Mouse (Mus musculus) stomach, embryonic 14.5 days (tissue): Measurements from ENCODE around the gene Kif19a. TPM values are rescaled to one million over a fixed set of nuclear protein-coding genes. Genes with fewer than 3 reads are reported as not detected.

ENCODE experiments used
- ATAC-seq: fragments of 200-750 bp; cut with Nextera tagmentation; 2 replicates; pipeline ENCODE4 v1.8.0; 2017; ENCODE audit warnings: low read depth, moderate TSS enrichment; ENCODE audit not compliant: insufficient number of reproducible peaks, insufficient read depth, low FRiP score
- H3K27ac ChIP-seq: fragments of 300-500 bp; sonication (generic); 2 replicates; pipeline ENCODE4 v1.5.1; 2014; ENCODE audit warnings: mild to moderate bottlenecking, low read length, moderate library complexity, mixed read lengths
- H3K27me3 ChIP-seq: fragments of 300-500 bp; sonication (generic); 2 replicates; pipeline ENCODE4 v1.6.1; 2014; ENCODE audit warnings: low read length, control low read depth, mixed read lengths; ENCODE audit not compliant: control insufficient read depth, insufficient read depth
- H3K36me3 ChIP-seq: fragments of 300-500 bp; sonication (generic); 2 replicates; pipeline ENCODE4 v1.6.1; 2014; ENCODE audit warnings: mild to moderate bottlenecking, control low read depth, low read length, moderate library complexity, mixed read lengths; ENCODE audit not compliant: control insufficient read depth, insufficient read depth
- H3K4me1 ChIP-seq: fragments of 300-500 bp; sonication (generic); 2 replicates; pipeline ENCODE4 v1.6.1; 2014; ENCODE audit warnings: low read length, control low read depth, mixed read lengths; ENCODE audit not compliant: control insufficient read depth, insufficient read depth
- H3K4me2 ChIP-seq: fragments of 300-500 bp; sonication (generic); replicated peaks from 2 replicates; pipeline ENCODE4 v1.6.1; 2014; ENCODE audit warnings: low read depth, low read length, control low read depth
- H3K4me3 ChIP-seq: fragments of 300-500 bp; sonication (generic); 2 replicates; pipeline ENCODE4 v1.5.1; 2014; ENCODE audit warnings: low read depth, low read length, control low read depth
- H3K9ac ChIP-seq: fragments of 300-500 bp; sonication (generic); replicated peaks from 2 replicates; pipeline ENCODE4 v1.6.1; 2014; ENCODE audit warnings: low read depth, mild to moderate bottlenecking, control low read depth, low read length, moderate library complexity, mixed read lengths
- H3K9me3 ChIP-seq: fragments of 300-500 bp; sonication (generic); 2 replicates; pipeline ENCODE4 v1.6.1; 2016; ENCODE audit warnings: low read depth, low read length, control low read depth; ENCODE audit not compliant: control insufficient read depth
- WGBS: fragments of 180-500 bp; shearing (Covaris S2); extraction: QIAGEN DNeasy Blood & Tissue Kit; methylation state at CpG from one replicate; pipeline ENCODE4 v1.1.7; 2014; 5-methylcytosine and 5-hydroxymethylcytosine counted together
- polyA plus RNA-seq: library from polyadenylated mRNA; unstranded; fragments of >200 nt; fragmentation: Nextera tagmentation; extraction: Ambion mirVana; gene quantifications from 2 replicates; pipeline ENCODE4 v1.2.1, GENCODE M21; 2014

The Kif19a gene
- polyA plus RNA-seq, 1 experiment from 2014 or later, result 0.51 TPM

DNA sequence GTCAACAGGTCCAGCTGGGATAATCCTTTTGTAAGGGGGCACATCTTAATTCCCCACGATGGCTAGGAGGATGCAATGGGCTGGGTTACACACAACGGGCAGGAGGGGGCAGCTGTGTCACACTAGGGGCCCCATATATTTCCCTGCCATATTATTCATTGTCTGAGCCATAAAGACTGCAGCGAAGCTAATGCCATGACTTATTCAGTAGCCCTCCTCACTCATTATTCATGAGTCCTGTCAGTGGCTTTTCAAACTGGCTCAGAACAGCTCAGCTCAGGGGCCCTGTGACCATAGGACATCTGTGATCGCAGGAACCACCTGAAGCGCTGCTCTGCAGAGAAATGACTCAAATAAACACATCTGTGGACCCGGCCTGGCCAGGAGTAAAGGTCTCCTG, 23.7 kb upstream of the Kif19a start:
- no peak overlapping the region for H3K27ac ChIP-seq
- no peaks in the 10 kb centered on the region for H3K9me3 ChIP-seq
- no peaks in the 10 kb centered on the region for H3K27me3 ChIP-seq
- 39% methylated on average over 6 of the region's 6 CpGs for whole genome bisulfite sequencing
- no peak overlapping the region for H3K4me2 ChIP-seq
- no peak overlapping the region for H3K4me3 ChIP-seq
- no peak overlapping the region for H3K9ac ChIP-seq
- ATAC-seq, result no peak
- no peaks in the 10 kb centered on the region for H3K36me3 ChIP-seq
- 0 out of 2 replicates have a peak, but pooled peaks cover 6% of the 10 kb centered on the region for H3K4me1 ChIP-seq

DNA sequence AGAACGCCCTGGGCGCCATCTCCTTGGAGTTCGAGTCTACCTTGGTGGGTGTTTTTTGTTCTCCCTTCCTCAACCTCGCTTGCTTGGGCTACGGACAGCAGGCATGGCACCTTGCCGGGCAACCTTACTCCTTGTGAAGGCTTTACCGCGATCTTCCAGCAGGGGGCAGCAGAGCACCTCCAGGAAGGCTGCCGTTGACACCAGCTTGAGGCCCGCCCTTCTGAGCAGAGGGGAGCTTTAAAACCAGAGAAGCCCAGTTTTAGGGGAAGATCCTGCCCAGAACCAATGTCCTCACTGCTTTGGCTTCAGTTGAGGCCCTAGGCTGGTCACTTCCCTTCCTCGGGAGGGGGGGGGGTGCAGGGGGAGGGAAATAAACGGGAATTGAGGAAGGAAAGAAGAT, 20.1 kb upstream of the Kif19a start:
- WGBS, result 1% methylated on average over 12 of the region's 12 CpGs
- Histone ChIP-seq H3K4me3 (no peak overlapping the region), H3K9ac (no peak overlapping the region), H3K27me3 (no peaks in the 10 kb centered on the region), H3K36me3 (no peaks in the 10 kb centered on the region), H3K27ac (no peak overlapping the region), H3K4me2 (no peak overlapping the region; the same call in 1 of the 2 replicates), H3K9me3 (no peaks in the 10 kb centered on the region), H3K4me1 (0 out of 2 replicates have a peak, but pooled peaks cover 9% of the 10 kb centered on the region)
- ATAC-seq, result 0 out of 2 replicates have a peak, but pooled peaks have one; percentile 5

DNA sequence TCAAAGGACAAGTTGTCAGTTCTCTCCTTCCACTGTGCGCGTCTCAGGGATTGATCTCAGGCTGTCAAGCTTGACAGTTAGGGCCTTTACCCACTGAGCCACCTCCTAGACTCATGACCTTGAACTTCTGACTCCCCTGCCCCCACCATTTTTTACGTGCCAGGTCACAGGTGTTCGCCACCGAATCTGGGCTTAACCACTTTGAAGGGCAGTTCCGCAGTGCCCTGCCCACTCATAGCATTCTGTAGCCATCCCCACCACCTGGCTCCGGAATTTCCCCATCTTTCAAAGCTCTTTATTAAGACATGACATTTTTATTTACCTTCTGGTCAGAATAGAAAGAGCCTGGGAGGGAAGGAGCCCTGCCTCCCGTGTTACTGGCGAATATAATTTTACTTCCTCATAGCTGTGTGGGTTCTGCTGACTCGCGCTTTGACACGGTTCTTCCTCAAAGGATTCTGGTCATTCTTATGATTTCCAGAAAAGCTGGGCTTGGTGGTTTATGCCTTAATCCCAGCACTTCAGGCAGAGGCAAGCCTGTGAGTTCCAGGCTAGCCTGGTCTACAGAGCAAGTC, 17.5 kb upstream of the Kif19a start:
- H3K9ac ChIP-seq, result no peak overlapping the region
- no peak overlapping the region for H3K4me3 ChIP-seq
- no peak overlapping the region for H3K27ac ChIP-seq
- H3K9me3 ChIP-seq, result no peaks in the 10 kb centered on the region
- no peak for ATAC-seq
- 0 out of 2 replicates have a peak, but pooled peaks cover 9% of the 10 kb centered on the region for H3K4me1 ChIP-seq
- no peaks in the 10 kb centered on the region for H3K27me3 ChIP-seq
- no peaks in the 10 kb centered on the region for H3K36me3 ChIP-seq
- no peak overlapping the region for H3K4me2 ChIP-seq
- 51% methylated on average over 12 of the region's 12 CpGs for WGBS

DNA sequence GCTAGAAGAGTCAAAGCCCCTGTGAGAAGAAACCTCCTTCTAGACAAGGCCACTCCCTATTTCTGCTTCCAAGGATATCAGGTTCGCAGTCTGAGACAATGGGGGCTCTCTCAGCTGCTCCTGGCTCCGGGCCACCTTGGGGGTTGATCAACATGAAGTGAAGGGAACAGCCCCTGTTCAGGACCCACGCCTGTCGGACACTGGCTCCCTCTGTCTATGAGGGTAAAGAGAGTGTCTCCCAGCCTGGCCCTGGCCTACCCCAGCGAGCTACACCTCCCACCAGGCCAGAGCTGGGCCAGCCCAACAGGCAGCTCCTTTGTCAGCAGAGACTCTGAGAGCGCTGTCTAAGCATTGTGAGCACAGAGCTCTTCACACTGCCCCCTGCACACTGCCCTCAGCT, 4.7 kb downstream of the Kif19a start:
- H3K4me1 ChIP-seq, result peaks cover 6% of the 10 kb centered on the region; the same call in 1 of the 2 replicates
- H3K4me2 ChIP-seq, result no peak overlapping the region
- WGBS, result 48% methylated on average over 6 of the region's 6 CpGs
- peak; percentile 40; the same call in 1 of the 2 replicates for ATAC-seq
- no peak overlapping the region for H3K9ac ChIP-seq
- no peaks in the 10 kb centered on the region for H3K36me3 ChIP-seq
- H3K9me3 ChIP-seq, result no peaks in the 10 kb centered on the region
- no peak overlapping the region for H3K4me3 ChIP-seq
- no peak overlapping the region for H3K27ac ChIP-seq
- no peaks in the 10 kb centered on the region for H3K27me3 ChIP-seq

DNA sequence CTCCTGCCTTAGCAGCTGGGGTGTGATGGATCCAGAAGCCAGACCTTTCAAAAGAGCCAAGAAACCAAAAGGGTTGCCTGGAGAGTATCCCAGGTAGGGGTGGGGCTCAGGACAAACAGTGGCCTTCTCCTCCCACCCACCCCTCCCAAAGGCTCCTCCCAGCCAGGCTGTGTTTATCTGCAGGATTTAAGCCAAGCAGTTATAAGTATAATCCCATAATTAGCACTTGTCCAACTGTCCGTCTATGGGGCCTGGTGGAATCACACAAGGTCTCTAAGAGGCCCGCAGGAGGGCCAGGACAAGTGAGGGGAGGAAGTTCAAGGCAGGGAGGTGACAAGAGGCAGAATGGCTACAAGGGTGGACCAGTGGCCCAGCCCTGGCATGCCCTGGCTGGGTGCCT, 6.7 kb downstream of the Kif19a start:
- no peak overlapping the region for H3K4me3 ChIP-seq
- no peak for ATAC-seq

DNA sequence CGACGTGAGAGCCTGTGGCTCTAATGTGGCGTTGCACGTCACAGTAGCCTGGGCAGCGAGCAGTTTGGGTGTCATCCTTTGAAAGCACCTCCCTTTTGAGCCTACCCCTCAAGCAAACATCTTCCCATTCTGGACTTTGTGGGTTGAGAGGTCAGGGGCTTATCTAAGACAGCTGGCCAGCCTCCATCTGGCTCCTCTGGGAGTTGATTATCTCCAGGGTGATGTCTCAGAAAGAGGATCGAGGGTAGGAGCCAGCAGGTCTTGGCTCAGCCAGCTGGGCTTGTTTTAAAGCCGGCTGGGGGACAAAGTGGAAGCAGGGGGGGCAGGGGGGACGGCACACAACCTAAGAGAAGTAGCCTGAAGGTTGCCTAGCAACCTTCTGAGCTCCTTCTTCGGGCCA, 14.9 kb downstream of the Kif19a start:
- Histone ChIP-seq H3K4me2 (no peak overlapping the region), H3K9me3 (no peaks in the 10 kb centered on the region), H3K36me3 (no peaks in the 10 kb centered on the region), H3K4me3 (no peak overlapping the region), H3K4me1 (0 out of 2 replicates have a peak, but pooled peaks cover 4% of the 10 kb centered on the region), H3K9ac (no peak overlapping the region), H3K27me3 (no peaks in the 10 kb centered on the region), H3K27ac (no peak overlapping the region)
- 37% methylated on average over 9 of the region's 9 CpGs for whole genome bisulfite sequencing
- no peak for ATAC-seq

More for the DNA sequence above, 6.7 kb downstream of the Kif19a start:
- Histone ChIP-seq H3K9me3 (no peaks in the 10 kb centered on the region), H3K27ac (no peak overlapping the region), H3K27me3 (no peaks in the 10 kb centered on the region), H3K4me1 (no peaks in the 10 kb centered on the region), H3K4me2 (no peak overlapping the region), H3K36me3 (no peaks in the 10 kb centered on the region), H3K9ac (no peak overlapping the region)
- 52% methylated on average over 2 of the region's 2 CpGs for WGBS

DNA sequence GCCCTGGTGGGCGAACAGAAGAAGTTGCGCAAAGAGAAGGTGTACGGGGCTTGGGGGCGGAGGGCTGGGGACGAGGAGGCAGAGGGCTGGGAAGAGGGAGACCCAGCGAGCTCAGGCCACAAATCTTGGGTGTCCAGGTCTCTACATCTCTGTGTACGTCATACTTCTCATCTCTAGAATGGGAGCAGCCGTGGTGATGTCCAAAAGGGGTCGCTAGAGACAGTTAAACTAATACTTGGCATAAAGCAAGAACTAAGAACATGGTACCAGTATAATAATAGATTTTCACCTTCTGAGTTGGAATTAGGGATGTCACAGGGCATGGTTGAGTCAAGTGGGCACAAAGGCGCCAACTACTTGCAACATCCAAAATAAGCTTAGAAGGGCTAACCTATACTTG, 20.7 kb downstream of the Kif19a start:
- WGBS, result 55% methylated on average over 10 of the region's 10 CpGs
- Histone ChIP-seq H3K27ac (no peak overlapping the region), H3K4me1 (peaks cover 8% of the 10 kb centered on the region; the same call in 1 of the 2 replicates), H3K36me3 (no peaks in the 10 kb centered on the region), H3K4me2 (peak overlapping the region; percentile 47), H3K4me3 (0 out of 2 replicates have a peak overlapping the region, but pooled peaks have one; percentile 15), H3K9me3 (no peaks in the 10 kb centered on the region), H3K27me3 (peaks cover 46% of the 10 kb centered on the region), H3K9ac (no peak overlapping the region)
- ATAC-seq, result no peak

DNA sequence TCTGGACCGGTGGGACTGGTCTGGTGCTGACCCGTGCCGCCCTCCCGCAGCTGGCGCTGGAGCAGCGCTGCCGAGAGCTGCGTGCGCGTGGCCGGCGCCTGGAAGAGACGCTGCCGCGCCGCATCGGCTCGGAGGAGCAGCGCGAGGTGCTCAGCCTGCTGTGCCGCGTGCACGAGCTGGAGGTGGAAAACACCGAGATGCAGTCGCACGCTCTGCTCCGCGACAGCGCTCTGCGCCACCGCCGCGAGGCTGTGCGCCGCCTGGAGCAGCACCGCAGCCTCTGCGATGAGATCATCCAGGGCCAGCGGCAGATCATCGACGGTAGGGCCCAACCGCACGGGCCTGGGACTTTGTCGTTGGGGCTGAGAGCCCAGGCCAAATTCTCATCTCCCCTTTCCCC, 21.1 kb downstream of the Kif19a start:
- no peaks in the 10 kb centered on the region for H3K9me3 ChIP-seq
- ATAC-seq, result peak; percentile 19; the same call in 1 of the 2 replicates
- H3K4me2 ChIP-seq, result peak overlapping the region; percentile 47
- H3K4me3 ChIP-seq, result peak overlapping the region; percentile 15; the same call in 1 of the 2 replicates
- H3K9ac ChIP-seq, result no peak overlapping the region
- 1% methylated on average over 43 of the region's 43 CpGs for WGBS
- peaks cover 8% of the 10 kb centered on the region; the same call in 1 of the 2 replicates for H3K4me1 ChIP-seq
- H3K27ac ChIP-seq, result no peak overlapping the region
- H3K27me3 ChIP-seq, result peaks cover 50% of the 10 kb centered on the region
- H3K36me3 ChIP-seq, result no peaks in the 10 kb centered on the region

DNA sequence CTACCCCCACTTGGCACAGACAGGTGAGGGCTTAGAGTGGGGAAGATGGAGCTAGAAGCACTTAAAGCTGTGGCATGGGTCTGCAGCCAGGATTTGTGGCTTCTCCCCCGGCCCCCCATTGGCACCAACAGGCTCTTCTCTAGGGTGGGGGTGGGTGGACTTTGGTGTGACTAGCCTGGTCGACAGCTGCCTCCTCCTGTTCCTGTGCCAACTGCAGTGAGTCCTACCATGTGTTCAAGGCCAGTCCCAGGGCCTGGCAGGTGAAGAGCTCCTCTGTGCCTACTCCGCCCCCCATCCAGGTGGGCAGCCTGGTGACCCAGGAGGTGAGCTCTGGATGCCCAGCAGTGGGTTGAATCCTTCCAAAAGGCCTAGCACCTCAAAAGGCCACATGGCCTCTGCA, 22.4 kb downstream of the Kif19a start:
- Histone ChIP-seq H3K27ac (no peak overlapping the region), H3K9ac (no peak overlapping the region), H3K9me3 (no peaks in the 10 kb centered on the region), H3K4me2 (no peak overlapping the region), H3K36me3 (no peaks in the 10 kb centered on the region), H3K27me3 (peaks cover 61% of the 10 kb centered on the region), H3K4me3 (no peak overlapping the region), H3K4me1 (peaks cover 12% of the 10 kb centered on the region; the same call in 1 of the 2 replicates)
- ATAC-seq, result no peak
- WGBS, result 85% methylated on average over 3 of the region's 3 CpGs
